Mouse (Mus musculus): ENCODE results near the gene Asap2.
"Not testable (repeated sequence)": the region's sequence is repeated elsewhere in the genome, so short reads cannot be mapped to it uniquely, and the experiment has no call there.

The Asap2 gene

GRCm38 (mm10) chr12:20990132-20990531 is at the start of gene Asap2:
TSS of gene Asap2 (plus strand) at chr12:20990459.
- DNase-seq (ENCODE audit: extremely low read depth, low read depth, low spot score), result not testable (repeated sequence)

DNA sequence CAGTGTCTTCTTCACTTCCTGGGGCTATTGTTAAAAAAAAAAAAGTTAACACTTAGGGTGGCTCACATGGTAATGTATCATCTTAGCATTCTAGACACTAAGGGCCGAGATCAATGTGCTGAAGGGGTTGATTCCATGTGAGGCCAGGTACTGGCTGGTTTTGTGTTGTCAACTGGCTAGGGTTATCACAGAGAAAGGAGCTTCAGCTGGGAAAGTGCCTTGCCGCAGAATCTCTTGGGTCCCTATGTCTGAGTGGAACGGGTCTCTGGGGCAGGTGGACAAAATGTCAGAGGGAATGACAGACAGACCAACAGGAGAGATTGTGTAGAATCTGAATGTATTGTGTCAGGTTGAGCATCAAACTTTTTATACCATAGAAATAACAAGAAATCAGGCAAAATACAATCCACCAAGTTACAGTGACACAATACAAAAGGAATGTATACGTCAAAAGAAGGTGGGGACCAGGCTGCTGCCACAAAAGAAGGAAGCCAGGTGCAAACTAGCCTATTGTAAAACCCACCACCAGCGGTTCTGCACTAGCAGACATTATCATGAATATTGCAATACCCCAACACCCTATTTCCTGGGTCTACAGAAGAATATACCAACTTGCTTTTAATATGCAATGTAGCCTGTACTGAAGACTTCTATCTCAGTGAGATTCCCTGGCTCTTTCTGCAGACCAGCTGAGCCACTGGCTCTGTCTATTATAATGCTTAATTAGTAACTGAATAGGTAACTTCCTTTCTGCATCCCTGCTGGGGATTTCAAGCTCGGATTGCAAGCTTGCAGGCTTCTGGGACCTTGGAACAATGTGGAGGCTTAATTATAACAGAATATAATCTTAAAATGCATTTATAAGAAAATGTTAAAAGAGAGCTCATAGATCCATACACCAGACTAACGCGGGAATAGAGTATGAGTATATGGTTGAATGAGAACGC is 42.9 kb upstream of the Asap2 start:
- DNase-seq (ENCODE audit: extremely low read depth, low read depth, low spot score), result not testable (repeated sequence)

DNA sequence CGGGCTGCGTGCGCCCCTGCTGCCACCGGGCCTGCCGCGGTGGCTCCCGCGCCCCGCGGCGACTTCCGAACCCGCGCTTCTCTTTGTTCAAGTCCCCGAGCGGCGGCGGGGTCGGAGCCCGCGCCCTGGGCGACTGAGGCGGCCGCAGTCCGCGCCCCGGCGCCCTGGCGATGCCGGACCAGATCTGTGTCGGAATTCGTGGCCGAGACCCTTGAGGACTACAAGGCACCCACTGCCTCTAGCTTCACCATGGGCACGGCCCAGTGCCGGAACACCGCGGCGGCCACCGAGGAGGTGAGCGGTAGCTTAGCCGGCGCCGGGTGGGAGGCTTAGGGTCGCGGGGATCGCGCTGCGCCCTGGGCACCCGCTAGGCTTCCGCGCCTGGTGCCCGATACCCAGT is 320 bp downstream of the Asap2 start:
- not testable (repeated sequence) for DNase-seq (ENCODE audit: extremely low read depth, low read depth, low spot score)

DNA sequence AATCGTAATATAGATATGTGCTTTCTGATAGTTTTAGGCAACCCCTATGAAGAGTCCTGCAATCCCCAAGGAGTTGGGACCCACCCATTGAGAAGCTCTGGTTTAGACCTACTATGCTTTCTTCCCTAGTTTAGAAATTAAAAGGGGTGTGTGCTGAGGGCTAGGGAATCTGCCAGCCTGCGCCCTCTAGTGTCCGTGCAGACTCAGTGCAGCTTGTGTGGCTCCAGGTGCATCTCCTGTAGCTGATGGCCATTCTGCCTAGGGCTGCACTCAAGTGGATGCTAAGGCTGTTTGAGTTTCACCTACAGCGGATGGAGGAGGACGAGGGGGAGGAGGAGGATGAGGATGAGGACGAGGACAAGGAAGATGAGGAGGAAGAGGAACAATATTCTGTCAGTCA is 40.6 kb downstream of the Asap2 start:
- not testable (repeated sequence) for DNase-seq (ENCODE audit: extremely low read depth, low read depth, low spot score)

- not testable (repeated sequence) for DNase-seq (ENCODE audit: extremely low read depth, low read depth, low spot score)
Measured at GRCm38 (mm10) chr12:21046716-21047115, 56.5 kb downstream of the Asap2 start.

- not testable (repeated sequence) for DNase-seq (ENCODE audit: extremely low read depth, low read depth, low spot score)
Measured at GRCm38 (mm10) chr12:21075731-21076130, 85.5 kb downstream of the Asap2 start.

DNA sequence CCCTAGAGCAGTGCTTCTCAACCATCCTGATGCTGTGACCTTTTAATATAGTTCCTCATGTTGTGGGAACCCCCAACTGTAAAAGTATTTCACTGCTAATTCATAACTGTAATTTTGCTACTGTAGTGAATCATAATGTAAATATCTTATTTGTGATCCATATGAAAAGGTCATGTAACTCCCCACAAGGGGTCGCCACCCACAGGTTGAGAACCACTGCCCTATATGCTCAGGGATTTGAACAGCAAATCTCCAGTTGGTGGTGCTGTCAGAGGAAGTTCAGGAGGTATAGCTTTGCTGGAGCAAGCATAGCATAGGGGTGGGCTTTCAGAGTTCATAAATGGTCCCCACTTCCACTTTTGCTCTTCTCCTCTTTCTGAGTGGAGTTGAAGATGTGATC is 99.9 kb downstream of the Asap2 start:
- DNase-seq (ENCODE audit: extremely low read depth, low read depth, low spot score), result not testable (repeated sequence)

GRCm38 (mm10) chr12:21092446-21092845 is 102.2 kb downstream of the Asap2 start:
- not testable (repeated sequence) for DNase-seq (ENCODE audit: extremely low read depth, low read depth, low spot score)

DNA sequence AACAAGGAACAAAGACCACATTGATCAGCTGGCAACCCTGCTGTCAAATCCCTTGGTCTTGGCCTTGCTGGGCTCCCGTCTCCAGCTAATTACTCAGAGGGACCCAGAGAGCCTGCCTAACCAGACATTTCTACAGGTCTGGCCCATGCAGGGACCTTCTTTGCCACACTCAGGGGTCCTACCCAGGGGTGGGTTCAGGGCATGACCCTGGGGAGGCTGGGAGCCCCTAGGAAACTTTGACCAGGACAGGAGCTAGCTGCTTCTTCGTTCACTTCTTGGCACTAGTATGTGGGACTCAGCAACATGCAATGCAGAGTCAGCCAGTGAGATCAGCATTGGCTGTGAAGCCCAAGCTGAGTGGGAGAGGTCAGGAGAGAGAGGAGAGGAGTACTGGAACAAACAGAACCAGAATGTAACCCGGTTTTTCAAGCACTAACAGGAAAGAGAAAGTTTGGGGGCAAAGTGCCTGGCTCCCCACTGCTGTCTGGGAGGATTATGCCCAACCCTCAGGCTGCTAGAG is 107.6 kb downstream of the Asap2 start:
- DNase-seq (ENCODE audit: extremely low read depth, low read depth, low spot score), result not testable (repeated sequence)

GRCm38 (mm10) chr12:21111116-21111475 is 120.8 kb downstream of the Asap2 start:
- not testable (repeated sequence) for DNase-seq (ENCODE audit: extremely low read depth, low read depth, low spot score)

GRCm38 (mm10) chr12:21111476-21112452 is 121.5 kb downstream of the Asap2 start:
- DNase-seq (ENCODE audit: extremely low read depth, low read depth, low spot score), result no peak

DNA sequence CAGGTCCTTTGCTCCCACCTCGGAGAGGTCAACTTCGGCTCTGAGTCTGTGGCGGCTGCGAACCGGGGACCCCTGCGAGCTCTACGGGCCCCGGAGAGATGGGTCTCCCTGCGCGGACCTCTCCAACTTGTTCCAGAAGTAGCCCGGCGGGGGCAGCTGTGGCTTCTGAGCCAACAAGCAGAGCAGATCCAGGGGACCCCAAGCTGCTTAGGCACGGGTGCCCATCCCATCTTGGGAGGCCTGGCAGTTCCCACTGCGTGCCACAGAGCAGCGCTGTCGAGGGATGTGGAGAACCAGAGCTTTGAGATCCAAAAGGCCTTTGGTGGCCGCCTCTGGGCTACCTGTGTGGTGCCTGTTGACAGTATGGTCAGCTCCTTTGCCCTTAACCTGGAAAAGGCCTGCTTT is 122.2 kb downstream of the Asap2 start:
- no peak for DNase-seq (ENCODE audit: extremely low read depth, low read depth, low spot score)

- DNase-seq (ENCODE audit: extremely low read depth, low read depth, low spot score), result no peak
Measured at GRCm38 (mm10) chr12:21119446-21119845, 129.2 kb downstream of the Asap2 start.

DNA sequence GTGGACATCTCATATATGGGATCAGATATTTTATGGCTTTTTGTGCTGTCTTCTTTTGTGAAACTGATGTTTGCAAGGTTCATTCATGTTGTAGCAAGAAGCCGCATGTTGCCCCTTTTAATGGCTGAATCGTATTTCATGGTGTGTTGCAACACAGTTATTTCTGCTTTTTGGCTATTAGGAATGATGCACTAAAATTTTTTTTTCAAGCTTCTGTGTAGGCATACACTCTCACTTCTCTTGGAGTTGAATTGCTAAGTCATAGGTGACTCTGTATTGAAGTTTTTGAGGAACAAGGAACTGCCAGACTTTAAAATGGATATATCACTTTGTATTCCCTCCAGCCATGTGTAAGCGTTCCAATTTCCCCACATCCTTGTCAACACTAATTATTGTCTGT is 132.6 kb downstream of the Asap2 start:
- DNase-seq (ENCODE audit: extremely low read depth, low read depth, low spot score), result no peak

DNA sequence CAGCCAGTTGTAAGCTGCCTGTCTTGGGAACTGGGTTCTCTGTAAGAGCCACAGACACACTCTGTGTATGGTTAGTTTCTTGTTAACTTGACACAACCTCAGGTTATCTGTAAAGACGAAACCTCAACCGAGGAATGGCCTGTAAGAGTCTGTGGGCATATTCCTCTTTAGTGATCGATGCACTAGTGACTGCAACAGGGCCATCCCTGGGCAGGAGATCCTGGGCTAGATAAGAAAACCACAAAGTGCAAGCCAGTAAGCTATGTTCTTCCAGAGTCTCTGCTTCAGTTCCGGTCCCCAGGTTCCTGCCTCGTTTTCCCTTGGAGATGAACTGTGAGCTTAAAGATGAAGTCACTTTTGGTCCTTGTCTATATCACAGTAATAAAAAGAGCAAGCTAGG is 133.4 kb downstream of the Asap2 start:
- no peak for DNase-seq (ENCODE audit: extremely low read depth, low read depth, low spot score)

DNA sequence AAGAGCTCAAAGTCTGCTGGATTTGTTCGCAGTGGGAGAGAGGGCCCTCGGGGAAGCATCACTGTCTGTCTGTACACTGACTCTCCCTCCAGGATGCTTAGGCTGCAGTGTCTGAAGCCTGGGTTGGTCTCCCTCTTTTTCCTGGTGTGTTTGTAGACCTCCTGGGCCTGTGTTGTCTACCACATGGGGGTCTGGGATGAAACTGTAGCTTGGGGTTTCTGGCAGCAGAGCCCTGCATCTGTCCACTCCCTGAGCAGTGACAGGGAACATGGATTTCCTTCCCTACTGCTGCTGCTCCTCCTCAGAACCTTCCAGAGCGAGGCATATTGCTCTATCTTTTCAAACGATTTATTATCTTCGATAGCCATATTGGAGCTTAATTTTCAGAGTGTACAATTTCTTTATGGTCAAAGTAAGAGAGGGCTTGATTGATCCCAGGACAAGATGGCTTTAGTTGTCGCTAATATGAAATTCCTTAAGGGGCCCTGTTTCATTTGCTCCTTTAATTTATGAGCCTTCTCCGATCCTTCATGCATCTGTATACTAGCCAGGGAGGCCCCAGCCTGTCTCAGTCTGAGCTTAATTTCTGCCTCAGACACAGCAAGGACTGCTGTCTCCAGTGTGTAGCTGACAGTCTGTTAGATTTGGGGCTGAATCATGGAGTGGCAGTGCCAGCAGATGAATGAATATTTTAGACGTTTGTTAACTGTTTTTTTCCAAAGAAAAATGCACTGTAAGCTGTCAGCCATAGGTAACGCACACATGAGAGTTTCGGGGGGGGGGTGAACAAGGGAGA is 135.6 kb downstream of the Asap2 start:
- DNase-seq (ENCODE audit: extremely low read depth, low read depth, low spot score), result no peak

GRCm38 (mm10) chr12:21126516-21126915 is 136.3 kb downstream of the Asap2 start:
- no peak for DNase-seq (ENCODE audit: extremely low read depth, low read depth, low spot score)

- DNase-seq (ENCODE audit: extremely low read depth, low read depth, low spot score), result no peak
Measured at GRCm38 (mm10) chr12:21128930-21129869, 138.9 kb downstream of the Asap2 start.

DNA sequence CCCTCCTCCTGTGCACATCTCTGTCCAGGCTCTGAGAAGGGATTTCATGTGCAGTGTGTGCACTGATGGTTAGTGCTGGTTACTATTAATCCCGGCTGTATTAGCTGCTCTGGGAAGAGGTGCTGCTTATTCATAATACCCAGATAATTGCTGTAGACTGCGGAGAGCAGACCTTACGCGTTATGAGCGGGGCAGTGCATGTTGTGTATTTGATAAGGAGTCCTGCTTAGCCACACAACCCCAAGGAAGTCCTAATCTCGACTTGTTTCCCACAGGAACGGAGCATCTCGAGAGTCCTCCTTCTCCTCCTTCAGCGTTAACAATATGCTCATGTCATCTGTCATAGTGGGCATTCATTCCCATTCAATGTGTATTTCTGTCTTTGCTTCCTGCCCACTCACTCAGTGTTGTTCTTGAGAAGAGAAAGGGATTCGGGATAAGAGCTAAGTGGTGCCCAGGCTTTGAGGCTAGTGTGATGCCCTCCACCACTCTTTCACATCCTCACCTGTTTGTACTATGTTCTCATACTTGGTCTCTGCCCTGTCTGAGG is 140.1 kb downstream of the Asap2 start:
- DNase-seq (ENCODE audit: extremely low read depth, low read depth, low spot score), result no peak
